In the genomic region with DNA sequence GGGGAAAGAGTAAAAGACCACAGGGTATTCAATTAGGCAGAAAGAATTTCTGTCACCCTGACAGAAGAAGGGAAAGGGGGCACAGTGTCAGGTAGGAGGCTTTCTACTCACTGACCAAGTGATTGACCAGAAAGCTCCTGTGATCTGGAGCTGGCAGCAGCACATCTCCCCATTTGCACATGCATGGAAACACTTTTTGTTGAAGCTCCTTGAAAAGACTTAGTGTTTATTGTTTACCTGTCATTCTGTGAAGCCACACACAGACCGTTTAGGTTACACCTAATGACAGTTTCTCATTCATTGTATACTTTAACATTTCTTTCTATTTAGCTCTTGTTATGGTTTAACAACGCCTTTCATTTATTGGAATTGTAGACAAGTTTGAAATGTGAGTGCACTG, we compare ENCODE assay signal across 27 mouse cellular contexts.
"Had no signal": no experiment of that assay in that cellular context is flagged by ENCODE, and none has a peak within 500 bp of the region (broad histone marks: within the 10 kb centered on the region; RNA-seq: fewer than 3 reads in every experiment).

No protein-coding gene starts in this region.

- DNase-seq: gastrocnemius, postnatal 14 days; gastrocnemius, postnatal 36 days; heart, adult 11 months; heart, adult 2 months; heart, postnatal 14 days; heart, postnatal 36 days; kidney, adult 11 months; kidney, adult 2 months; kidney, adult 9 months; kidney, postnatal 14 days; kidney, postnatal 36 days; layer of hippocampus, adult 9-11 months; layer of hippocampus, postnatal 36 days; left cerebral cortex, postnatal 4 days had no signal

- ATAC-seq: hindbrain, postnatal 0 days; intestine, embryonic 16.5 days; liver, embryonic 12.5 days had no signal

- H3K36me3 ChIP-seq: heart, embryonic 13.5 days; heart, embryonic 15.5 days; hindbrain, embryonic 13.5 days; hindbrain, embryonic 15.5 days; kidney, embryonic 15.5 days; limb, embryonic 13.5 days; limb, embryonic 15.5 days; liver, embryonic 12.5 days had no signal

- H3K27ac ChIP-seq: heart, adult 2 months; heart, embryonic 13.5 days; heart, embryonic 15.5 days; hindbrain, embryonic 13.5 days; hindbrain, embryonic 15.5 days; hindbrain, postnatal 0 days; kidney, embryonic 15.5 days; kidney, postnatal 0 days; limb, embryonic 13.5 days; limb, embryonic 15.5 days; liver, embryonic 12.5 days; liver, embryonic 14.5 days had no signal

- H3K4me3 ChIP-seq: heart, adult 2 months; heart, embryonic 13.5 days; heart, embryonic 15.5 days; hindbrain, embryonic 13.5 days; hindbrain, embryonic 15.5 days; kidney, embryonic 15.5 days; limb, embryonic 13.5 days; limb, embryonic 15.5 days; liver, embryonic 12.5 days had no signal

- H3K9me3 ChIP-seq: heart, embryonic 13.5 days; heart, embryonic 15.5 days; hindbrain, embryonic 13.5 days; hindbrain, embryonic 15.5 days; kidney, embryonic 15.5 days; limb, embryonic 13.5 days; limb, embryonic 15.5 days; liver, embryonic 12.5 days had no signal

- H3K27me3 ChIP-seq: heart, embryonic 13.5 days; heart, embryonic 15.5 days; hindbrain, embryonic 13.5 days; hindbrain, embryonic 15.5 days; kidney, embryonic 15.5 days; limb, embryonic 13.5 days; limb, embryonic 15.5 days; liver, embryonic 12.5 days had no signal

- H3K4me1 ChIP-seq: heart, embryonic 13.5 days; heart, embryonic 15.5 days; hindbrain, embryonic 13.5 days; hindbrain, embryonic 15.5 days; kidney, embryonic 15.5 days; limb, embryonic 13.5 days; limb, embryonic 15.5 days; liver, embryonic 12.5 days had no signal

- H3K4me2 ChIP-seq: heart, embryonic 11.5 days; heart, embryonic 13.5 days; heart, embryonic 15.5 days; hindbrain, embryonic 13.5 days; hindbrain, embryonic 15.5 days; kidney, embryonic 15.5 days; limb, embryonic 13.5 days; limb, embryonic 15.5 days; liver, embryonic 12.5 days had no signal

- H3K9ac ChIP-seq: heart, embryonic 13.5 days; heart, embryonic 15.5 days; hindbrain, embryonic 13.5 days; hindbrain, embryonic 15.5 days; kidney, embryonic 15.5 days; limb, embryonic 13.5 days; limb, embryonic 15.5 days; liver, embryonic 12.5 days; liver, embryonic 14.5 days had no signal
